Mouse (Mus musculus): ENCODE data around the gene Vmn1r67. TPM values are rescaled to one million over a fixed set of nuclear protein-coding genes. Genes with fewer than 3 reads are reported as not detected.

Vmn1r67 gene
- total RNA-seq (2014; rRNA removed; ENCODE audit: low replicate concordance) (not detected in 2 replicates), polyA plus RNA-seq (2015; fragmentation: Nextera tagmentation; extraction: Ambion mirVana) (not detected in 2 replicates)

DNA sequence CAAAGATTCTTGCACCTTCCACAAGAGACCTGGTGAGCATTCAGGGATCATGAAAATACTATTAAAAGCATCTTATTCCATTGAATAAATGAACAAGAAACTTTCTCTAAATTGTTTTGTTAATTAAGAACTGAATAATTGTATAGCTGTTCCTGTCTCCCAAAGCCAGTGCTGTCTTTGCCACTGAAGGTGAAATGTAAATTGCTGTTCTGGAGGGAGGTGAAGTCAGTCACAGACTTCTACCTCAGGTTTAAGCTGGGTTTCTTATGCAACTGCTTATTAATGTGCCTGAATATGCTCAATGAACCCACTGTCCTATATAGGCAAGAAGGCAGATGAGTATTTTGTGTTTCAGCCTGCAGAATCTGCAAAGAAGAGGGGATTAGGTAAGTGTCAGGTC, at the start of gene Vmn1r67:
Gene Vmn1r67 (plus strand): TSS at position 301 of the 400 bp plus-strand sequence.
- Histone ChIP-seq H3K9ac (replicated peaks; ENCODE audit: low read depth, low read length) (no peak within 1 kb of the TSS), H3K9me3 (replicated peaks; ENCODE audit: control insufficient read depth, low read length) (no peaks in the 10 kb centered on the region), H3K27me3 (ENCODE audit: control insufficient read depth, insufficient read depth, low read length) (no peaks in the 10 kb centered on the region), H3K27ac (ENCODE audit: low read depth) (no peak within 1 kb of the TSS), H3K4me2 (ENCODE audit: low read depth, low read length) (no peak within 1 kb of the TSS), H3K36me3 (replicated peaks; ENCODE audit: control insufficient read depth, insufficient read depth, low read length) (no peaks in the 10 kb centered on the region), H3K4me1 (ENCODE audit: control insufficient read depth, insufficient read depth) (no peaks in the 10 kb centered on the region), H3K4me3 (ENCODE audit: low read depth, low read length) (no peak within 1 kb of the TSS)
- TF ChIP-seq EP300 (IDR thresholded peaks at IDR 0.05; ENCODE audit: low read depth) (no peak), CTCF (IDR thresholded peaks at IDR 0.05; ENCODE audit: low read depth) (no peak)
- no peak for DNase-seq (ENCODE audit: low spot score)
- no peak for ATAC-seq (ENCODE audit: insufficient read depth, low read depth)

GRCm38 (mm10) chr7:10458166-10458565, 15.0 kb downstream of the Vmn1r67 start:
- Histone ChIP-seq H3K27ac (ENCODE audit: low read depth) (no peak overlapping the region), H3K36me3 (replicated peaks; ENCODE audit: control insufficient read depth, insufficient read depth, low read length) (no peaks in the 10 kb centered on the region), H3K4me1 (ENCODE audit: control insufficient read depth, insufficient read depth) (no peaks in the 10 kb centered on the region), H3K27me3 (ENCODE audit: control insufficient read depth, insufficient read depth, low read length) (no peaks in the 10 kb centered on the region), H3K4me3 (ENCODE audit: low read depth, low read length) (no peak overlapping the region), H3K9ac (replicated peaks; ENCODE audit: low read depth, low read length) (no peak overlapping the region), H3K4me2 (ENCODE audit: low read depth, low read length) (no peak overlapping the region), H3K9me3 (replicated peaks; ENCODE audit: control insufficient read depth, low read length) (no peaks in the 10 kb centered on the region)
- 49% methylated on average over 3 of the region's 3 CpGs for WGBS
- ATAC-seq (ENCODE audit: insufficient read depth, low read depth) (no peak), DNase-seq (ENCODE audit: low spot score) (no peak)
- no peak for TF ChIP-seq EP300 (IDR thresholded peaks at IDR 0.05; ENCODE audit: low read depth)
- no peak for TF ChIP-seq CTCF (IDR thresholded peaks at IDR 0.05; ENCODE audit: low read depth)

DNA sequence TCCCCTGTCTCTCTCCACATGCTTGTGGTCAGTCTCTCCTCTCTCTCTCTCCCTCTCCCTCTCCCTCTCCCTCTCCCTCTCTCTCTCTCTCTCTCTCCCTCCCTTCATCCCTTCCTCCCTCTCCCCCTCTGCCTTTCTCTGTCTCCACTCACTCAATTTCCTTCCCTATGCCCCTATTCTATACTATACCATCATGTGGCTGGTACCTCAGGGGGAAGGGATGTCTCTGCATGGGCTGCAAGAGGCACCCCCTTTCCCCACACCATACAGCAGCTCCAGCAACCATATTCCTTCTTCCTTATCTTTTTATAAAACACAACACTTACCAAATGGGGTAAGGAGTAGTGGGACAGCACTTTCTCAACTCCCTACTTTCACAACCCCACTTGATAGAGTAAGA, 36.7 kb downstream of the Vmn1r67 start:
- TF ChIP-seq CTCF (IDR thresholded peaks at IDR 0.05; ENCODE audit: low read depth) = no peak
- TF ChIP-seq EP300 (IDR thresholded peaks at IDR 0.05; ENCODE audit: low read depth) = no peak
- ATAC-seq (ENCODE audit: insufficient read depth, low read depth) (no peak), DNase-seq (ENCODE audit: low spot score) (no peak)
- Histone ChIP-seq H3K4me1 (ENCODE audit: control insufficient read depth, insufficient read depth) (no peaks in the 10 kb centered on the region), H3K36me3 (replicated peaks; ENCODE audit: control insufficient read depth, insufficient read depth, low read length) (no peaks in the 10 kb centered on the region), H3K4me2 (ENCODE audit: low read depth, low read length) (no peak overlapping the region), H3K9ac (replicated peaks; ENCODE audit: low read depth, low read length) (no peak overlapping the region), H3K27me3 (ENCODE audit: control insufficient read depth, insufficient read depth, low read length) (no peaks in the 10 kb centered on the region), H3K4me3 (ENCODE audit: low read depth, low read length) (no peak overlapping the region), H3K27ac (ENCODE audit: low read depth) (no peak overlapping the region), H3K9me3 (replicated peaks; ENCODE audit: control insufficient read depth, low read length) (no peaks in the 10 kb centered on the region)

DNA sequence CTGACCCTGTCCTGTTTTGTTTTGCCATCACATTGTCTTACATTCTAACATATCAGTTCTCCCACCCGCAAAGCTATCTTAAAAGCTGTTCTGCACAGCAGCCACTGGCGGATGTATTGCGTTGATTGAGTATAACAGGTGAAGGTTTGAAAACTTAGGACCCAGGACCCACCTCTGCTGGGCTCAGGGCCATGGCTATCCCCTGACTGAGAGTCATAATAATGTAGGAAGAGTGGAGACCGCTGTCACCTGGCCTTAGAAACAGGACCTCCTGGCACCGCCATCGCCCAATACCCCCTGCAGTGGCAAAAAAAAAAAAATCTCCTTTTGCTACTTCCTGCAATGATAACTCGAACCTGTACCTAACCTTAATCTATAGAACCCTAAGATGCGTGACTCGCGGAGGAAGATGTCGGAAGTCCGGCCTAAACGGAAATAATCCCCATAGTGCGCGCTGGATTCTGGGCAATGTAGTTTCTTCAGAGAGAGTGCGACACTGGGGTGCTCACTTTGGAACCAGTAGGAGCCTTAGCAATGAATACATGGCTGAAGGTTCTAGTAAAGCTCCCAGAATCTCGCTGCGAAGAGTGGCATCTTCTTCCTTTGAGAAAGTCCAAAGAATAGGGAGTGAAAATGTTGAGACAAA, 37.6 kb downstream of the Vmn1r67 start:
- ATAC-seq (ENCODE audit: insufficient read depth, low read depth) = no peak
- no peak overlapping the region for H3K4me3 ChIP-seq (ENCODE audit: low read depth, low read length)
- no peaks in the 10 kb centered on the region for H3K9me3 ChIP-seq (replicated peaks; ENCODE audit: control insufficient read depth, low read length)
- DNase-seq (ENCODE audit: low spot score) = no peak
- H3K27ac ChIP-seq (ENCODE audit: low read depth) = no peak overlapping the region
- no peak overlapping the region for H3K4me2 ChIP-seq (ENCODE audit: low read depth, low read length)
- H3K4me1 ChIP-seq (ENCODE audit: control insufficient read depth, insufficient read depth) = no peaks in the 10 kb centered on the region
- TF ChIP-seq CTCF (IDR thresholded peaks at IDR 0.05; ENCODE audit: low read depth) (no peak), EP300 (IDR thresholded peaks at IDR 0.05; ENCODE audit: low read depth) (no peak)
- H3K27me3 ChIP-seq (ENCODE audit: control insufficient read depth, insufficient read depth, low read length) = no peaks in the 10 kb centered on the region
- WGBS = 55% methylated on average over 18 of the region's 18 CpGs
- H3K9ac ChIP-seq (replicated peaks; ENCODE audit: low read depth, low read length) = no peak overlapping the region
- H3K36me3 ChIP-seq (replicated peaks; ENCODE audit: control insufficient read depth, insufficient read depth, low read length) = no peaks in the 10 kb centered on the region

- ATAC-seq (ENCODE audit: insufficient read depth, low read depth) = peak; percentile 97
- TF ChIP-seq EP300 (IDR thresholded peaks at IDR 0.05; ENCODE audit: low read depth) (no peak), CTCF (IDR thresholded peaks at IDR 0.05; ENCODE audit: low read depth) (no peak)
- H3K27ac ChIP-seq (ENCODE audit: low read depth) = no peak within 1 kb of the TSS
These were observed 51.8 kb downstream of the Vmn1r67 start, which contains the start of gene Zik1 for GRCm38 (mm10) chr7:10494786-10495521. Gene Zik1, minus strand, starts transcription at chr7:10495394.

More at GRCm38 (mm10) chr7:10494786-10495521, 51.8 kb downstream of the Vmn1r67 start, which contains the start of gene Zik1:
- H3K27me3 ChIP-seq (ENCODE audit: control insufficient read depth, insufficient read depth, low read length) = no peaks in the 10 kb centered on the region
- H3K36me3 ChIP-seq (replicated peaks; ENCODE audit: control insufficient read depth, insufficient read depth, low read length) = peaks cover 16% of the 10 kb centered on the region
- H3K4me2 ChIP-seq (ENCODE audit: low read depth, low read length) = peak within 1 kb of the TSS; percentile 80
- H3K9me3 ChIP-seq (replicated peaks; ENCODE audit: control insufficient read depth, low read length) = no peaks in the 10 kb centered on the region
- peak; percentile 84 for DNase-seq (ENCODE audit: low spot score)
- peak within 1 kb of the TSS; percentile 59 for H3K9ac ChIP-seq (replicated peaks; ENCODE audit: low read depth, low read length)
- WGBS = 2% methylated on average over 33 of the region's 33 CpGs
- peaks cover 4% of the 10 kb centered on the region; the same call in 1 of the 2 replicates for H3K4me1 ChIP-seq (ENCODE audit: control insufficient read depth, insufficient read depth)
- peak within 1 kb of the TSS; percentile 81 for H3K4me3 ChIP-seq (ENCODE audit: low read depth, low read length)

Data from heart, postnatal 0 days (tissue).